Mouse (Mus musculus) kidney, postnatal 25 days (tissue): ENCODE measurements at regions not wholly inside any gene's neighbourhood (a gene's known extent, or its start where the extent isn't known, plus 50 kb on each side); places are given as distances from the start of the nearest gene placed in this dataset.

Experiments
- DNase-seq, 2 experiments: peaks; one replicate each; pipeline ENCODE4 v3.0.0; 2021; ENCODE audit warnings: mixed read lengths in 2 of 2

GRCm38 (mm10) chr3:101161941-101162531 lies 52.0 kb upstream of the Ptgfrn start:
- no peak for DNase-seq

- DNase-seq, result no peak
Measured at GRCm38 (mm10) chr3:101161421-101161940, 51.4 kb upstream of the Ptgfrn start.
